In genomic region chr6:137252887-137253242, GRCm38 (mm10) we compare ENCODE assay signal across 9 mouse cellular contexts. TPM values are rescaled to one million over a fixed set of nuclear protein-coding genes. Genes with fewer than 3 reads are reported as not detected.
A peak's percentile ranks its signal among the peaks of the same experiment; 100 is the strongest.
DNase-seq lines count a peak whose midpoint lies in the region; ATAC-seq lines count a peak whose summit lies in the region.
"Had no signal": no experiment of that assay in that cellular context is flagged by ENCODE, and none has a peak within 500 bp of the region (broad histone marks: within the 10 kb centered on the region; RNA-seq: fewer than 3 reads in every experiment).

No protein-coding gene starts in this region.

- H3K4me1 ChIP-seq in heart, embryonic 16.5 days (ENCODE audit: control insufficient read depth, insufficient read depth, low read length) = peaks cover 7% of the 10 kb centered on the region
- H3K4me1 ChIP-seq in forebrain, embryonic 13.5 days = no peaks in the 10 kb centered on the region
- peaks cover 24% of the 10 kb centered on the region for H3K4me1 ChIP-seq in midbrain, embryonic 10.5 days

- H3K9me3 ChIP-seq in heart, embryonic 16.5 days (replicated peaks; ENCODE audit: control insufficient read depth, low read length) = no peaks in the 10 kb centered on the region; the same call in 1 of the 2 replicates
- no peaks in the 10 kb centered on the region; the same call in 1 of the 2 replicates for H3K9me3 ChIP-seq in forebrain, embryonic 13.5 days (replicated peaks)
- no peaks in the 10 kb centered on the region for H3K9me3 ChIP-seq in midbrain, embryonic 10.5 days (replicated peaks)

- peak overlapping the region; percentile 76 for H3K4me2 ChIP-seq in heart, embryonic 16.5 days (ENCODE audit: low read depth, low read length)
- peak overlapping the region; percentile 84 for H3K4me2 ChIP-seq in forebrain, embryonic 13.5 days

- DNase-seq in heart, postnatal 14 days = no peak
- peak; percentile 38 for DNase-seq in R1 (ENCODE audit: low read depth, low spot score)
- DNase-seq in midbrain, embryonic 10.5 days (ENCODE audit: low spot score) = peak; percentile 68
- no peak for DNase-seq in thymus, postnatal 4 days
- no peak for DNase-seq in lung, adult 18-20 months
- no peak for DNase-seq in left cerebral cortex, postnatal 36 days (ENCODE audit: low spot score in 2 of 2)

- H3K27me3 ChIP-seq in heart, embryonic 16.5 days (ENCODE audit: control insufficient read depth, insufficient read depth, low read length) = peaks cover 23% of the 10 kb centered on the region
- H3K27me3 ChIP-seq in forebrain, embryonic 13.5 days = no peaks in the 10 kb centered on the region
- H3K27me3 ChIP-seq in midbrain, embryonic 10.5 days (ENCODE audit: low read depth, poor library complexity, severe bottlenecking) = peaks cover 34% of the 10 kb centered on the region

- no peak overlapping the region for H3K27ac ChIP-seq in heart, embryonic 16.5 days (ENCODE audit: low read length)
- H3K27ac ChIP-seq in forebrain, embryonic 13.5 days = peak overlapping the region; percentile 92
- peak overlapping the region; percentile 94 for H3K27ac ChIP-seq in midbrain, embryonic 10.5 days (replicated peaks)

- WGBS in heart, embryonic 16.5 days = 1% methylated on average over 15 of the region's 15 CpGs
- WGBS in forebrain, embryonic 13.5 days = 0% methylated on average over 15 of the region's 15 CpGs
- WGBS in midbrain, embryonic 10.5 days = under 1% methylated on average over 15 of the region's 15 CpGs

- intact Hi-C loops in heart, postnatal 14 days (cut with DNase I) = no loop called here
- intact Hi-C loops in left cerebral cortex, postnatal 36 days (cut with DNase I) = loop anchor here (5.0 to 10.0 kb wide), 3 partner anchors 62 to 139 kb away; no protein-coding TSS in a partner anchor

- H3K36me3 ChIP-seq in heart, embryonic 16.5 days (ENCODE audit: control insufficient read depth, insufficient read depth) = no peaks in the 10 kb centered on the region
- H3K36me3 ChIP-seq in forebrain, embryonic 13.5 days (ENCODE audit: poor library complexity, severe bottlenecking) = no peaks in the 10 kb centered on the region
- no peaks in the 10 kb centered on the region for H3K36me3 ChIP-seq in midbrain, embryonic 10.5 days

- ATAC-seq in heart, embryonic 16.5 days (replicated peaks; ENCODE audit: extremely low read depth, insufficient read depth, low FRiP score) = no peak
- ATAC-seq in forebrain, embryonic 13.5 days = peak; percentile 57
- ATAC-seq: Patski had no signal

- peak overlapping the region; percentile 51 for H3K4me3 ChIP-seq in heart, embryonic 16.5 days (ENCODE audit: low read length)
- peak overlapping the region; percentile 61 for H3K4me3 ChIP-seq in forebrain, embryonic 13.5 days
- peak overlapping the region; percentile 71 for H3K4me3 ChIP-seq in midbrain, embryonic 10.5 days

- no peak overlapping the region; the same call in 1 of the 2 replicates for H3K9ac ChIP-seq in heart, embryonic 16.5 days (ENCODE audit: low read length)
- peak overlapping the region; percentile 91 for H3K9ac ChIP-seq in forebrain, embryonic 13.5 days

RNA-seq across cellular contexts. Expression of gene Ptpro, which starts 0.7 kb away (rescaled TPM):
- polyA plus RNA-seq in heart, embryonic 16.5 days (2015; fragmentation: Nextera tagmentation; extraction: Ambion mirVana) = 2.3 and 2.9 TPM in 2 replicates
- total RNA-seq in heart, postnatal 14 days (2021) = 1 to 10 TPM; 2.6 to 2.8 TPM
- polyA plus RNA-seq in forebrain, embryonic 13.5 days (2015; fragmentation: Nextera tagmentation; extraction: Ambion mirVana) = 29.5 and 30.6 TPM in 2 replicates
- polyA plus RNA-seq in midbrain, embryonic 10.5 days (2016; fragmentation: Nextera tagmentation; extraction: Ambion mirVana) = 5.8 and 12.1 TPM in 2 replicates
- total RNA-seq in left cerebral cortex, postnatal 36 days (2021) = 10 to 100 TPM; 24.6 to 41.4 TPM
- polyA plus RNA-seq: Patski had no signal

Comparison
In these comparisons a context has a peak if more than half of its experiments do, and no peak if none do; other contexts are left out.
1. DNase-seq: peak in R1 (single experiment) and midbrain, embryonic 10.5 days (single experiment); none in heart, postnatal 14 days (0 of 2), thymus, postnatal 4 days (single experiment), lung, adult 18-20 months (0 of 2) and left cerebral cortex, postnatal 36 days (0 of 2).
2. Peak in every context shown above with its lines, with median percentiles within 50 percentile points of each other: H3K4me3 ChIP-seq.